Mouse (Mus musculus) adrenal gland, postnatal 36 days (tissue): ENCODE results near the gene Ing4. TPM values are rescaled to one million over a fixed set of nuclear protein-coding genes. Genes with fewer than 3 reads are reported as not detected.
"Not testable (repeated sequence)": the region's sequence is repeated elsewhere in the genome, so short reads cannot be mapped to it uniquely, and the experiment has no call there.

Experiments
- DNase-seq, 2 experiments: peaks; one replicate each; pipeline ENCODE4 v3.0.0; 2021; ENCODE audit warnings: mixed read lengths in 1 of 2
- total RNA-seq, 2 experiments: library from RNA; stranded (reverse); gene quantifications; 2 replicates each; pipeline ENCODE4 v1.2.3; 2021

The Ing4 gene
- total RNA-seq, 2 experiments from 2014 or later = 54.4 to 79.5 TPM

DNA sequence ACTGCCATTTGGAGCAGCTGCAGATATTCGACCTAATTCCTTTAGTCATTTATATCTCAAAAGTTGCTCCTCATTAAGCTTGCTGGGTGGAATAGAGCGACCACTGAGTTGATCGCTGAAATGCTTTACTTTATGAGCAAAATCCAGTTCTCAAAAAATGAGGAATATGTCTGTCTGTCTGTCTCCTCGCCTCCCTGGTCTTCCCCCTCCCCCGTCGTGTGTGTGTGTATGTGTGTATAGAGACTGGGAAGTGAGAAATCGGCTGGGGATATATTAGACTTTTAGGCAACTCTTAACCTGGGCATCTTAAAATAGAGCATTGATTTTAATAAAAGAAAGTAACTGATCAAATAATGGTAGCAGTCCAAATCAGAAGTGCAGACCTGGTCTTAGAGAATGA lies 661 bp downstream of the Ing4 start:
- no peak for DNase-seq

DNA sequence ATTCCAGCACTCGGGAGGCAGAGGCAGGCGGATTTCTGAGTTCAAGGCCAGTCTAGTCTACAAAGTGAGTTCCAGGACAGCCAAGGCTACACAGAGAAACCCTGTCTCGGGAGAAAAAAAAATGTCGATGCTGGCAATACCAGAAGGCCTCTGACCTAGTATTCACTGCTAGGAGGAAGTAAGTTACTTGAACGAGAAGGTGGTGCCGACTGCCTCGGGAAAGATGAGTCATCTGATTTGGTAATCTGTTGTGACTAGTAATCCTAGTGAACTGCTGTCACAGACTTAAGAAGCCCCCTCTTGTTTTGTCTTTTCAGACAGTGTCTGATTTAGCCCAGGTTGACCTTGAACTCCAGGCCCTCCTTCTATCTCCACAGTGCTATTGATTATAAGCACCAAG lies 1.5 kb downstream of the Ing4 start:
- no peak for DNase-seq

DNA sequence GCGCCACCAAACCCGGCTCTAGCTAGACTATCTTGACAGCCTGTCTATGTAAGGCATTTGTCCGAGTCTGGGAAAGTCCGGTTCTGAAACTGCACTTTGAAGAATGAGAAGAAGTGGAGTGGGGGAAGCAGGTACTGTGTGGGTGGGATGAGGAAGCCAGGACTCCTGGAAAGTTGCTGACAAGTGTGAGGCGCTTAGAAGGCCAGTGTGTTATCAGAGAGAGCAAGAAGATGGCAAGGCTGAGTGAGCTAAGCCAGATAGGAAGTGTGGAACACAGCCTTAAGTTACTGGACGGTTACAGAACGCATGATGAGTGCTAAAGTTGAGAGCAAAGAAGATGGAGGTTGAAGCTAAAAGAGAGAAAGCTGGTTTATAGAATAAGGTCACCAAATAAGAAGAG lies 2.5 kb downstream of the Ing4 start:
- DNase-seq = no peak

GRCm38 (mm10) chr6:125046691-125047090 lies 7.1 kb downstream of the Ing4 start:
- peak; percentile 78 to 89 for DNase-seq

- no peak for DNase-seq
Observed at GRCm38 (mm10) chr6:125049678-125050077, 10.1 kb downstream of the Ing4 start, which contains the start of gene Acrbp. Gene Acrbp (plus strand): TSS chr6:125049689.

DNA sequence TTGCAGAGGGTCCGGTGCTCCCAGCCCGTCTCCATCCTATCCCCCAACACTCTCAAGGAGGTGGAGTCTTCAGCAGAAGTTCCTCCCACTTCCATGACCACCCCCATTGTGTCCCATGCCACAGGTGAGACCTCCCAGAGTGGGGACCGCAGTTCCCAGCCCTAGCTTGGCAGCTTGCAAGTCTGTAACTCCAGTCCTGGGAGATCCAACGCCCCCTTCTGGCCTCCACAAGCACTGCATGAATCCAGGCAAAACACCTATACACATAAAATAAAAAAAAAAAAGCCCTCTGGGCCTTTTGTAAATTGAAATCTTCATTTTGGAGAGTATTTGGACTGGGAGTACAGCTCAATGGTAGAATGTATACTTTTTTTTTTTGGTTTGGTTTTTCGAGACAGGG lies 11.7 kb downstream of the Ing4 start:
- no peak for DNase-seq

GRCm38 (mm10) chr6:125061493-125061892 lies 21.9 kb downstream of the Ing4 start:
- DNase-seq = no peak

DNA sequence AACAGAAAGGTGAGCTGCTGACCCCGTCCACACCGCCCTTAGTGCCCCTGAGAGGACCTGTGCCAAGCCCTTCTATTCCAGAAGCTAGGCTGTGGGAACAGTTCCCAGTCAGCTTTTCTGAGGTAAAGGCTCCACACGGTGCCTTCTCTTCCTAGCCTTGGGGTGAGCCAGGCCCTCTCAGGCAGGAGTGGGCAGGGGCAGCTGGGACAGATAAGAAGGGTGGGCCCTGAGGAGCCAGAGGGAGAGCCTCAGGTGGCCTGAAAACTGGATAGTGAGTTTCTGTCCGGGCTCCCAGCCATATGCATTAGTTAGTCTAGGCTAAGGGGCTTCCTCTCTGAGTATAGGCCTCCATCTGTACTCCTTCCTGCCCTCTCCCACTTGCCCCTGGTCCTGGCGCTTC lies 23.0 kb downstream of the Ing4 start:
- DNase-seq = no peak

DNA sequence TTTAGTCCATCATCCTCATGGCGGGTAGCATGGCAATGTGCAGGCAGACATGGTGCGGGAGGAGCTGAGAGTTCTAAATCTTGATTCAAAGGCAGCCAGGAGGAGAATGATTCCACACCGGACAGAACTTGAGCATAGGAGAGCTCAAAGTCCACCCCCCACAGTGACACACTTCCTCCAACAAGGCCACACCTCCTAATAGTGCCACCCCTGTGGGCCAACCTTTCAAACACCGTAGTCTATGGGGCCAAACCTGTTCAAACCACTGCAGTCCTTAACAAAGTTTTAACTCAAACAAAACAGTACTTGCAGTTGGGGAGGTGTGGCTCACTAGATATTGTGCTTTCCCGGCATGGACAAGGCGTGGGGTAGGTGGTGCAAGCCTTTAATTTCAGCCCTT lies 24.3 kb downstream of the Ing4 start:
- DNase-seq = no peak

DNA sequence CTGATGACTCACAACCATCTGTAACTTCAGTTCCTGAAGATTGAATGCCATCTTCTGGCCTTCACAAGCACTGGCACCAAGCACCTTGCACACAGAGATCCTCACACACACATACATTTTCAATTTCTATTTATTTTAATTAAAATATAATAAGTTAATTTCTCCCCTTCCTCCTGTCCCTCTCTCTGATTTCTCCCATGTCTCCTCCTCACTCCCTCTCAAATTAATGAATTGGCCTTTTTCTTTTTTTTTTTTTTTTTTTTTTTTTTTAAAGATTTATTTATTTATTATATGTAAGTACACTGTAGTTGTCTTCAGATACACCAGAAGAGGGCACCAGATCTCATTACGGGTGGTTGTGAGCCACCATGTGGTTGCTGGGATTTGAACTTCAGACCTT lies 25.7 kb downstream of the Ing4 start:
- not testable (repeated sequence) for DNase-seq

- DNase-seq = no peak
Observed at GRCm38 (mm10) chr6:125067571-125067995, 28.0 kb downstream of the Ing4 start, which contains the start of gene Lpar5. Gene Lpar5 (plus strand): TSS chr6:125067920.

DNA sequence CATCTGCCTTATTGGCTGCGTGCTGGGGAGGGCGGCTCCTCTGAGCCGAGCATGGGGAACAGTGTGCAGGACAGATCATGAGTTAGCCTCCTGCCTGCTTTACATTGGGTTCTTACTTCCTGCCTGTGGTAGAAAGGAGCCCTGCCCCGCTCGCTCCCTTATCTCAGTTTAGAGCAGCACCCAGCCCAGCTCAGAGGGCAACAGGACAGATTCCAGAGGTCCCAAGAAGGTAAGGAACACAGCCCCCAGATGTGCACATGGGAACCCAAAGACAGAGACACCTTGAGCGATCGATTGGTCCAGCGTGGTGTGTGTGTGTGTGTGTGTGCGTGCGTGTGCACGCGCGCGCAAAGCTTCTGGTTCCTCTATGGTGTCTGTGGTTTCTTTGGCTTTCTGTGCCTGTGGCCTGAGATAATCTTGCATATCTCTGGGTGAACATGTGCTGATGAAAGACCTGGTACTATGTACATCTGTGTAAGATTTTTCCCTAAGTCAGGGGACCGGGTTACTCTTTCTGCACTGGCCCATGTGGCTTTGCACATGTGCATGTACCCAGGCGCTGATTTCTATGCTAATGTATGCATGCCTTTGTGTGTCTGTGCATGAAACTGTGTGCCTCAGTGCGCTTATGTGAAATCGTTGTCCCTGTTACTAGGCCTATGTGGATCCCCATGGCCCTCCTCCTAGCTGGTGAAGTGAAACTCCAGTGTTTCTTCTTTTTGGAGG lies 31.8 kb downstream of the Ing4 start:
- no peak for DNase-seq

DNA sequence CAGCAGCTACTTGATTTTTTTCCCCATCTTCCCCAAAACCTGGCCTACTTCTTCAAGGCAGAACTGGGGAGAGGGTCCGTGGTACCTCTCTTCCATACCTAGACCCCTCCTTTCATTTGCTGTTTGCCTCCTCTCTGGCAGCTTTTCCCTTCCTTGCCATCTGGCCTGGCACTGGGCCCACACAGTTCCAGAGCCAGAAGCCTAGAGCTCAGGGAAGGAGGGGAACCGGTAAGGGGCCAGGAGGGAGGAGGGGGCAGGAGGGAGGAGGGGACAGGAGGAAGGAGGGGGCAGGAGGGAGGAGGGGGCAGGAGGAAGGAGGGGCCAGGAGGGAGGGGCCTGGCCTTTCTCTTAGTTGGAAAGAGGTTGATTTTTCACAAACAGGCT lies 32.3 kb downstream of the Ing4 start:
- DNase-seq = peak; percentile 37 to 67

GRCm38 (mm10) chr6:125073825-125074224 lies 34.3 kb downstream of the Ing4 start:
- DNase-seq = no peak

- no peak for DNase-seq
Observed at GRCm38 (mm10) chr6:125081394-125081793, 41.8 kb downstream of the Ing4 start.

GRCm38 (mm10) chr6:125081797-125082560 lies 42.4 kb downstream of the Ing4 start:
- DNase-seq = peak; percentile 92 to 94

DNA sequence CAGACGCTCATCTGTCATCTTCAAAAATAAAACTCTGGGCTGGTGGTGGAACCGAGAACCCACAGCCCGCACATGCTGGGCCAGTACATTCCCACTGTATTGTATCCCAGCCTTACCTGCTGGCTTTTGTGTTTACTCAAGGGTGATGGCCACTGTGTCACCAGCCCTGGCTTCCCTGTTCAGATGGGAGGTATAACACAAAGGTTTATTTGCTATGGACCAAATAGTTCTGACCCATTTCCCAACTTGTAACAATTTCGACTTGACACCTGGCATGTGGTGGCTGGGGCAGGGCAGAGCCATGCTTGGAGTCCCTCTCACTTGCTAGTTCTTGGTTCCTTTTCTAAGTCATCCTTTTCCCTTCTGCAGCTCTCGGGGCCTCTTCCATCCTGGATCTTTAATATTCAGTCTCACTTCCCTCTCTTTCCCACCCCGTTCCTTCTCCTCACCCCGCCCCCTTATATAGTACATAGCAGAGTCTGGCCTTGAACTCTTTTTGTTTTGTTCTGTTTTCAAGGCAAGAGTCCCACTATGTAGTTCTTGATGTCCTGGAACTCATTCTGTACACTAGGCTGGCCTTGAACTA lies 43.3 kb downstream of the Ing4 start:
- DNase-seq = no peak

DNA sequence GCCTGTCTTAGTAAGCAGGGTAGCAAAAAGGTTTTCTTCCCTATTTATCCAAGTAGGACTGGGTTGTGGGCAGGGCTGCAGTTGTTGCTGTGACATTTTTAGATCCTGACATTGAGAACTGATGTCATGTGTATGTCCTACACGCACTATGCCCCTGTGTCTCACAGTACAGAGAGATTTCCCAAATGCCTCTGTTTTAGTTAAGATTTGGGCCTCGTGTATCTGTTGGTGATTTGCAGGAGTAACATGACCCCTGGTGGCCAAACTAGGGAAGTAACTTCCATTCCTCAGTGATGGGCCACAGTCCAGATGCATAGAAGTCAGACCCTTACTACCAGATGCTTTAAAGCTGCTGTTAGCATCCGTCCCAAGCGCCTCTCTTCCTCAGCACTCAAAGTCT lies 44.9 kb downstream of the Ing4 start:
- peak; percentile 48 to 72 for DNase-seq

- no peak for DNase-seq
Observed at GRCm38 (mm10) chr6:125087937-125088336, 48.4 kb downstream of the Ing4 start.

DNA sequence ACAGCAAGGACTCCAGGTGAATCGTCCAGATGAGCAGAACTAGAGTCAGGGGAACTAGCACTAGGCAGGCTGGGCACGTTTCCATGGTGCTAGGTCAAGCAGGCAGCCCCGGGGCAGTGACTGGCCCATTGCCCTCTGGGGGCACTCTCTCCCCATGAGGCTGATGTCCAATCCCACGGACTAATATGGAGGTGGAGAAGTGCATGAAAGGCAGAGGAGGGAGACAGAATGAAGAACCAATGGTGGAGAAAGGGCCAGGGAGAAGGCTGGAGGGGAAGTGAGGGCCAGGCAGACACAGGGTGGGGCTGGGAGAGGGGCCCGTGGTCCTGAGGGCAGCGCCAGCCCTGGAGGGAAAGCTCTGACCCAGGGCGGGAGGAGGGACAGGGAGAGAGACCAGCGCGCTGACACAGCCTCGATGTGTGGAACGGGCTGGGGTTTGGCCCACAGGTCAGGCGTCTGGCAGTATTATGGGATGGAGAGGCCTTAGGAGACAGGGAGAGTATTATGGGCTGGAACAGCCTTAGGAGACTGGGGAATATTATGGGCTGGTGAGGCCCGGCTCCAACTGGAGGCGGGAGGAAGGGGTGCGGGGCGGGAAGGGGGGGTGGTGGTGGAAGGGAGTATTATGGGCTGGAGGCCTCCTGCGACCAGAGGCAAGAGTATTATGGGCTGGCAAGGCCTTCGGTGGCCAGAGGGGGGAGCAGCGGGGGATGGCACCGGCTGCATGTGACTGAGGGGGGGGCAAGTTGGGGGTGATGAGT lies 49.2 kb downstream of the Ing4 start:
- DNase-seq = peak; percentile 83 to 91

DNA sequence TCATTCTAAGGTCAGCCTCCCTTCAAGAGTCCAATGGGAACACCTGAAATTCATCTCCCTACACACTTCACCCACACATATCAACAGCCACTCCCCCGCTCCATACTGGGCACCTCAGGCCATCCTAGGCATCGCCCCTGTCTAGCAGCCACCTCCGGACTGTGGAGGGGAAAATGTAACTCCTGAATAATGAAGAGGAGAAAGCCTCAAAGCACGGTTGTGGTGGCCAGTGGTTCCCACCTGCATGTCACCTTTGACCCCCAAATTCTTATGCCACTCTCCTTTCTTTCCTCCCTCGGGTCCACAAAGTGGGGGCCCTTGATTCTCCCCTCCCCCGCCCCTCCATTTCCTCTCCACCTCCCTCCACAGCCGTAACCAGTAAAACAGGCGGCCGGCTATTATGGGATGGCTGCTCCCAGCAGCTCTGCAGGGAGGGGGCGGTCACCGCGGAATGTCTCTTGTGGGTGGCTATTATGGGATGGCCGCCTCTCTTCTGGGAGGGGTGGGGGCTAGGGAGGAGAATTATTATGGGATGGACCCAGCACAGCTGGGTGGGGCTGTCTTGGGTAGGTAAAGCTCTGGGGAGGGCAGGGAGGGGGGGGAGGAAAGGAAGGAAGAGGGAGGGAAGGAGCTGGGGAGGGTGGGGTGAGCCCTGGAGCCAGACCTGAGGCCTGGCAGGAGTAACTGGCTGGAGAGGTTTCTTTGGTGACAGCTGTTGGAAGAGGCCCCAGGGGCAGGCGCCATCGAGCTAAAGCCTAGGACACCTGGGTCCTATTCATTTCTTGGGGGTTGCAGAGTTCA lies 50.2 kb downstream of the Ing4 start:
- DNase-seq = peak; percentile 87 to 90
